Mouse (Mus musculus): ENCODE data around the gene Crisp3.
"Not testable (repeated sequence)": the region's sequence is repeated elsewhere in the genome, so short reads cannot be mapped to it uniquely, and the experiment has no call there.

Gene Crisp3

DNA sequence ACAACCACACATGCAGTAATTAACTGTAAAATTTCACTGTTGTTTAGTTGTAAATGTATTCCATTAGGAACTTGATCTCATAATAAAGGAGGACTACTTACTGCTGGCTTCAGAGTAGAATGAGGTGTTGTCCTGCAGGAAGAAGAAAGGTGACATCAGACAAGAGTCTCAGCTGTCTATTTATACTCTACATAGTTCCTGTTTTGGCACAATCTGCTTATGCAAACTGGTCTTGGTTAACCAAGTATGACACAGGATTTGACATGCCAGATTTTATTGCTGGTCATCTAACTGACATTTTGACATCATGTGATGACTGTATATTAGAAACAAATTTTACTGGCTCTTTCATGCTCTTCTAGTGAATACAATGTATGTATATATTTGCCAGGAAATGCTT, at the start of gene Crisp3:
Crisp3 (minus strand) TSS at position 154 of the 400 bp plus-strand sequence.
- DNase-seq (ENCODE audit: low spot score in 2 of 2) = no peak

DNA sequence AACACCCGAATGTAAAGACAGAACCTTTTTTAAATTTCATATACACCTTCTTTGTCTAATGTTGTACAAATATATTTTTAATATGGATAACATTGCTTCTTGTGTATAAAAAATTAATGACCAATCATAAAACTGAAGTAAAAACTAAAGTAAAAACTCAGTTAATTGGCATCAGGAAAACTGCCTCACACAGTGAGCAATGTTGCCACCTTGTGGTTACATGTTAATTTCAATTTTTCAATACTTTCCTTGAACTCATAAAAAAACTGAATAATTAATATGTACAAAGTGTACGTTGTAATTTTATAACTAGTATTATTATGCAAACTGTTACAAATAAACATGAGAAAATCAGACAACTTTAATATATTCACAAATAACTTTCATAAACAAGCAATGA, 43.3 kb upstream of the Crisp3 start:
- no peak for DNase-seq (ENCODE audit: low spot score in 2 of 2)

DNA sequence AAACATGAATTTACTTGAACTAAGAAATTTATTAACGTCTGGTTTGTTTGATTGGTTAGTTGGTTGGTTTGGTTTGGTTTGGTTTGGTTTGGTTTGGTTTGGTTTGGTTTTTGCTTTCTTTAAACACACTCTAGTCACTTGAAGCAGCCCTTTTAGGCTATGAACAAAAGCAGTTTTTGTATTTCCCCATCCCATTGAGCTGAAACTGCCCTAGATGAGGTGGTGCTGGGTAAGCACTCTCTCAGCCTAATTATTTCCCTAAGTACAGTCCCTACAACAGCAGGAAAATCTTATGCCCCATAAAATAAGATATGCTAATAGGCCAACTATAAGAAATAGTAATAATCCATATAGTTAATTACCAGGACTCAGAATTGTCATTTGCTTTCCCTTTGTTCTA, 33.4 kb upstream of the Crisp3 start:
- DNase-seq (ENCODE audit: low spot score in 2 of 2) = no peak

GRCm38 (mm10) chr17:40274906-40275470, 32.9 kb upstream of the Crisp3 start:
- DNase-seq (ENCODE audit: low spot score in 2 of 2) = no peak

- DNase-seq (ENCODE audit: low spot score in 2 of 2) = no peak
These were observed 10.4 kb upstream of the Crisp3 start for GRCm38 (mm10) chr17:40252487-40252886.

DNA sequence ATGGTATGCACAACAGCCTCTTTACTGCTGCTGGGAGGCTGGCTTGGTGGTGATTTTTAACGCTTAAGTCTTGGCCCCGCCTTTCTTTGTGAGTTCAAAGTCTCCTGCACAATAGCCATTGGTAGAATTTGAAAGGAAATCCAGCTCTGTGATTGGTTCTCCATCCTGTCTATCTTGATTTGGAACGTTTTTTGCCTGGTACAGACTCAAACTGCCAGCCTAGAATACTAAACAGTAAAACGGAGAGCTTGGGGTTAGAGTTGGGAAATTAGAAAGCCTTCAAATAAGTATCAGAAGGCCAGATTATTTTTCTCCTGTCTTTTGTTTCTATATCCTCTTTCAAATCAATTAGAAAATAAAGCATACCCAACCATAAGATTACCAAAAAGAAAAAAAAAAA, 33.5 kb downstream of the Crisp3 start, which contains the start of gene Pgk2:
Pgk2 (minus strand) TSS at position 101 of the 400 bp plus-strand sequence.
- DNase-seq (ENCODE audit: low spot score in 2 of 2) = no peak

DNA sequence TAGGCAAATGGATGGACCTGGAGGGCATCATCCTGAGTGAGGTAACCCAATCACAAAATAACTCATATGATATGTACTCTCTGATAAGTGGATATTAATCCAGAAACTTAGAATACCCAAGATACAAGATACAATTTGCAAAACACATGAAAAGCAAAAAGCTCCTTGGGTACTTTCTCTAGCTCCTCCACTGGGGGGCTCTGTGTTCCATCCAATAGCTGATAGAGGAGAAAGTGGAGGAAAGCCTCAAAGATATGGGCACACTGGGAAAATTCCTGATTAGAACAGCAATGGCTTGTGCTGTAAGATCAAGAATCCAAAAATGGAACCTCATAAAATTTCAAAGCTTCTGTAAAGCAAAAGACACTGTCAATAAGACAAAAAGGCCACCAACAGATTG, 40.3 kb downstream of the Crisp3 start:
- not testable (repeated sequence) for DNase-seq (ENCODE audit: low spot score in 2 of 2)

DNA sequence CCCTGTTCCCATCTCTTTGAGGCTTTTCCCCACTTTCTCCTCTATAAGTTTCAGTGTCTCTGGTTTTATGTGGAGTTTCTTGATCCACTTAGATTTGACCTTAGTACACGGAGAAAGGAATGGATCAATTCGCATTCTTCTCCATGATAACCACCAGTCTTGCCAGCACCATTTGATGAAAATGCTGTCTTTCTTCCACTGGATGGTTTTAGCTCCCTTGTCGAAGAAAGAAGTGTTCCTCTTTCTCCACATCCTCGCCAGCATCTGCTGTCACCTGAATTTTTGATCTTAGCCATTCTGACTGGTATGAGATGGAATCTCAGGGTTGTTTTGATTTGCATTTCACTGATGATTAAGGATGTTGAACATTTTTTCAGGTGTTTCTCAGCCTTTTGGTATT, 51.9 kb downstream of the Crisp3 start:
- DNase-seq (ENCODE audit: low spot score in 2 of 2) = not testable (repeated sequence)

Data from urinary bladder, adult 18-20 months (tissue).